Mouse (Mus musculus) liver, adult 2 months (tissue): Measurements from ENCODE around the gene Cox14.

Source experiments
- CTCF ChIP-seq: fragments of 200-500 bp; IDR thresholded peaks from 2 replicates; pipeline ENCODE4 v1.5.1; 2011; ENCODE audit warnings: low read depth, low read length, control low read depth
- POLR2A ChIP-seq: fragments of 200-500 bp; IDR thresholded peaks from 2 replicates; pipeline ENCODE4 v1.6.1; 2011; ENCODE audit warnings: low read length, control low read depth; ENCODE audit not compliant: insufficient read depth; ENCODE audit errors: extremely low read depth

- TF ChIP-seq CTCF = no peak
- no peak for TF ChIP-seq POLR2A
Measured at GRCm38 (mm10) chr15:99767467-99767866, 42.0 kb downstream of the Cox14 start.
